Mouse (Mus musculus) urinary bladder, postnatal 10 days (tissue): ENCODE measurements around the gene Sla2.
"Not testable (repeated sequence)": the region's sequence is repeated elsewhere in the genome, so short reads cannot be mapped to it uniquely, and the experiment has no call there.

ENCODE experiments used
- DNase-seq: peaks from one replicate; pipeline ENCODE4 v3.0.0; 2022; ENCODE audit warnings: low spot score

Sla2 gene

DNA sequence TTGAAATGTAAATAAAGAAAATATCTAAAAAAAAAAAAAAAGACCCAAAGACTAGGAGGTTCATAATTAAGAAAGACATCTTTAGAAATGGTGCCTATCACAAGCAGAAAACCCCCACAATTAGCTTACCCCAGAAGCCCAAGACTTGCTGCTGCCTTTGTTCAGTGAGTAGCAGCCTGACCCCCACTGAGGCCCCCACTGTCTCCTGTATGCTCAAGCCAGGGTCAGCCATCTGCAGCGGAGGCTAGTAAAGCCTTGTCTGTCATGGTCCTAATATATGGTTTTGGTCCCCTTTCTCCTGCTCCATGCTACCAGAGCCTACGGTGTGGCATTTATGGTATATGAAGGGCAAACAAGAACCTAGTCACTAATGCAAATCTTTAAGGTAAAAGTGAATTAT is 14.4 kb upstream of the Sla2 start:
- DNase-seq, result no peak

DNA sequence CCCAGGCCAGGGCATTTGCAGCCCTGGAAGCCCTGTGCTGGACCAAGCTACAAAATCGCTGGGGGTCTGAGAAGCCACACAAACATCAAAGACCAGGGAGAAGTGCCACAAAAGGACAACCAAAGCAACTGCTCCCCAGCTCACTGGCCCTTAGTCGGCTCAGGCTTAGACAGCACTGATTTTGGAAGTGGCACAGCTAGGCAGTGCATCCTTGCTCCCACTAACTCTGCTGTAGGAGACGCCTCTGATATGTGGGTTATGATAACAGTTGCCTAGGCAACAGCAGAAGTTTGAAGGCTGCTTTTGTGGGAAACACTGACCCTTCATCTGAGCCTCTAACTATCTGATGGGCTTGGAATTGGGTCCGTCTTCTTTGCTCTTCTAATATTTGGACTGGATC is 12.2 kb upstream of the Sla2 start:
- DNase-seq, result no peak

DNA sequence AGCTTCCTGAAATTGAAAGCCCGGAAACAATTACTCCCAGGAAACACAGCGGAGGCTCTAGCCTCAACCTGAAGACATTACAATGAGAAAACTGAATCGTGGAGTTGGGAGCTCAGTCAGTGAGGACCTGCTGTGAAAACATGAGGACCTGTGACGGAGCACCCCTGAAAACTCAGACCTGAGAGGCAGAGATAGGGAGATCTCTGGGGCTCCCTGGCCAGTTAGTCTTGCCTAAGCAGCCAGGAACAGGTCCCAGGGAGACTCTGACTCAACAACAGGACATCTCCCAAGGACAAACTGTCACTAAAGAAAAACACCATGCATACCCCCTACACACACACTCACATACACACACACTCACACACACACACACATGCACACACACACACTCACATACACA is 11.4 kb upstream of the Sla2 start:
- no peak for DNase-seq

DNA sequence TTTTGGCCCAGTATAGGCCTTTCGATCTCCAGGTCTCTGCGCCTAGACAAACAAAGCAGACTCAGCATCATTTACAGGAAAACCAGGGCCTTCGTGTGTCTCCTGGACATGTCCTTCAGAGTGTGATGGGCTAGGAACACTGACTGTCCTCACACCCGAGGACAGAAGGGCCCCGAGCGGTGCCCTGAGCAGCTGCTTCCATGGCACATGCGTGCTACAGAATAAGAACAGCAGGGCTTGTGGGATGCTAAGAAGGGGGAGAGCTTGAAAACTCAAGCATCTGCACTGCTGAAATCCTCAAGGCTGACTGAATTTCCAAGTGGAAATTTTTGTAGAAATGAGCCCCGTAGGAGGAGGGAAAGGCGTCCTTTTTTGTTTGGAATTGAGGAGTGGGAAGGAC is 10.0 kb upstream of the Sla2 start:
- no peak for DNase-seq

DNA sequence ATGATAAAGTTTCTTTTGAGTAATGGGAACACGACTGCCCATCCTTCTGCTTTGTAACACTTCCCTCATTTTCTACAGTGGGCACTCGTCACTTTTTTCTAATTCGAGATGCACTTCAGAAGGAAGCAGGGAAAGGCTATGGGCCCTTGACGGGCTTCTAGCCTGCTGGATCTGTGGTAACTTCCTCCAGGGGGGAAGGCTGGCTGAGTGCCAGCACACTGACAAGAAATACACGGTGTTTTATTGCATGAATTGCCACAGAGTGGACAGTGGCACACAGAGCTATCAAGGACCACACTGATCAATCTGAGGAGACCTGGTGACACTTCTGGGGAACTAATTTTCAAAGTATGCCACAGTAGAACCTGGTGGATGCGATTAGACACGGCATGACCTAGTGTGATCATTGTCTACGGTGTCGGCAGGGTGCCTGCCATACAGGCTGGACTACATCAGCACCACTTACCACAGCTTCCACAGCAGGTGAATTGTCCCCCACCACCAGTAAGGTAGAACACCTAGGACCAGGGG is 9.5 kb upstream of the Sla2 start:
- DNase-seq, result no peak

DNA sequence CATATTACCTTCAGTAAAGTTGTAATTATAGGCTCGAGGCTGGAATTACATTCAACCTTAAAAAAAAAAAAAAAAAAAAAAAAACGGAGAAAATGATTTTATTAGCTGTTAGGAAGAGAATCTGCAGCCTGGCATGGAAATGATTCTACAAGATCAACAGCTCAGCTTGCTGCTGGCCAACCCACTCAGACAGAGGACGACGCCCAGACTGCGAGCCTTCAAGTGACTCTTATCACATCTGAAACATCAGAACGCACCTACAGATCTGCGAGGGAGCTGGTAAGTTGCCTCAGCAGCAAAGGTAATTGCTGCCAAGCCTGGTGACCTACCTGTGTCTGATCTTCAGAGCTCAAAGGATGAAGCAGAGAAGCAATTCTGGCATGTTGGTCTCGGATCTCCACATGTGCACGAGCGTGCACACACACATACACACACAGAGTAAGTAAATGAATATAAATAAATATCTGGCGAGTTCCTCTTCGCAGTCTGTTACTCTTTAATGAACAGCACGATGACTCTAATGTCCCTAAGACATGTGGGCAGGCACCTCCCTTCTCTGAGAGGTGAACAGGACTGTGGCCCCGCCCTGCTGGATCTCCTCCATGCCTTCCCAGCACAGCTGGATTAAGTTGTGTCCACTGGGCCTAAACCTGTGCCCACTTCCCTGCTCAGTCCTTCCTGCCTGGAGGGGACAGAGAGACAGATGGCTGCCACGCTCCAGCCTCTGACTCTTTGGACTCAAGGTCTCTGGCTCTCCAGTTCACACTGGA is 7.7 kb upstream of the Sla2 start:
- DNase-seq, result no peak

DNA sequence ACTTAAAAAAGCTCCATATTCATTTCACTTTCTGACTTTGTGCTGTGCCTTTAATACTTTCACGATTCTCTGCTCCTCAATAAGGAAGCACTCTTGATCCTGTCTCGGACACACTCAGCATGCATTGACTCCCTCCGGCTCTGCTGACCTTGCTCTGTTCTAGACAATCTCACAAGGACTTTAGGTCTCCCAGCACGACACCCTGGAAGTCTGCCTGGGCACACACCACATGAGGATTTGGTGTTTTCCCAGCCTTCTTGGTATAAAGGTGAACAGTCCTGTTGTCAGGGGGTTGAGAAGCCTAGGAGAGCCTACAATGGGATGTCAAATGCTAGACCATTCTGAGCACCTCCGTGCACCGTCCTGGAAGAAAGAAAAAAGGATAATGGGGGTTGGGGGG is 5.8 kb upstream of the Sla2 start:
- no peak for DNase-seq

DNA sequence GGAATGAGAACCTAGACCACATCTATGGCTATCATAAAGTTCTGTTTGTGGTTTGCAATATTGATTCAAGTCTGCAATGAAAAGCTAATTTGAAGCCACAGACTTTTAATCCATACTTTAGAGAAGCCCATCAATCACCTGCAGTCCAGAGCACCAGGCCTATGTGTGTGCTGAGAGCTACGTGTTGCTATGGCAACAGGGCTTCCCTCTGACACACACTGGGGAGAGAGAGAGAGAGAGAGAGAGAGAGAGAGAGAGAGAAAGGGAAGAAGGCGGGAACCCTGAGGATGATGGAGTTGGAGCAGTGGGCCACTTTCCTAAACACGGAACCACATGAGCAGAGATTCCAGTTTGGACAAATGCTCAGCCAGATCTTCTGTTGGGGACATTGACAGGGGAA is 5.2 kb upstream of the Sla2 start:
- DNase-seq, result no peak

DNA sequence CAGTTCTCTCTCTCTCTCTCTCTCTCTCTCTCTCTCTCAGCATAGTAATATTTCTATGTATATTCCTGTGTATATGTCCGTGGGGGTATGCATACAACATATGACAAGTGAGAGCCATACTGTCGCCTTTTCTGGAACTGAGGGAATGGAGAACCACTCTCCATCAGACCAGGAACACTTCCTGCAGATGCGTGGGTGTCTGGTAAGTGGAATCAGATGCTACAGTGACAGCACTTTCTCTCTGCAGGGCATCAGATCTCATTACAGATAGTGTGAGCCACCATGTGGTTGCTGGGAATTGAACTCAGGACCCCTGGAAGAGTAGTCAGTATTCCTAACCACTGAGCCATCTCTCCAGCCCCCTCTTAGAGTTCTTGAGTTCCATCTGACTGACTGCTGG is 1.5 kb upstream of the Sla2 start:
- no peak for DNase-seq

DNA sequence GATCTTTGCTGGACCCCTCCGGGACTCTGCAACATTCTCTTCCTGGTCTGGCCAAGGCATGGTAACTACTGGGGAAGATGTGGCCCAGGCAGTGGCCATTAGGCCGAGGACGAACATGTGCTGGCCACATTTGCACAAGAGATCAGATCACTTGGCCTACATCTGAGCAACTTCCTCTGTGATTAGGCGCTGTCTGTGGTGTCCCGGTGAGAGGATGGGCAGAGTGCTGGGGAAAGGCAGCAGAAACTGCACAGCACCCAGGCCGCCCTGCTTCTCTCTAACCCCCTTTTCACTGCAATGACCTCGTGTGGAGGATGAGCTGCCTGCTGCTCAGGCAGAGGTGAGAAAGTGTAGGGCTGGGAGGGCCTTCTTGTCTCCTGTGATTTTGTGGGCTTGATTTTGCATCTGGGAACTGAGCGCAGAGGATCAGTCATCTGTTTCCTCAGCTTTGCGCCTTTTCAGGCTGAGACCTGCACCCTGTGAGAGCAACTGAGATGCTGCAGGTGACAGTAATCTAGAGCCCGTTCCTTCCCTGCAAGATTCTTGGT is 834 bp downstream of the Sla2 start:
- DNase-seq, result no peak

DNA sequence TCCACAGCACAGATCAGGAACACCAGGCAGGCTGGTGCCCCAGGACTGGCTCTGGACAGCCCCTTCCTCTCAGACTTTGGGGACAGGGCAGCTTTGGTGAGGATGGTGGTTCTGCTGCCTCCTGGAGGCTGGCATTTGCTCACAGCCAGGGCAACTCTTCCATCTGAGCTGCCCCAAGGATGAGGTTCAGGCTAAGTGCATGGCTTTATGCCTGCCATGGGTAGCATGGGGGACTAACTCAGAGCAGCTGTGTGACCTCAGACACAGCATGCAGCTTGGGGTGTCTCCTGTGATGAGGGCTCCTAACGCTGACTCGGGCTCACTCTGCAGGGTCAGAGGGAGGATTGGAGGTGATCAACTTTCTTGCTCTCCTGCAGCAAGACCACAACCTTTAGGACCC is 1.3 kb downstream of the Sla2 start:
- not testable (repeated sequence) for DNase-seq

DNA sequence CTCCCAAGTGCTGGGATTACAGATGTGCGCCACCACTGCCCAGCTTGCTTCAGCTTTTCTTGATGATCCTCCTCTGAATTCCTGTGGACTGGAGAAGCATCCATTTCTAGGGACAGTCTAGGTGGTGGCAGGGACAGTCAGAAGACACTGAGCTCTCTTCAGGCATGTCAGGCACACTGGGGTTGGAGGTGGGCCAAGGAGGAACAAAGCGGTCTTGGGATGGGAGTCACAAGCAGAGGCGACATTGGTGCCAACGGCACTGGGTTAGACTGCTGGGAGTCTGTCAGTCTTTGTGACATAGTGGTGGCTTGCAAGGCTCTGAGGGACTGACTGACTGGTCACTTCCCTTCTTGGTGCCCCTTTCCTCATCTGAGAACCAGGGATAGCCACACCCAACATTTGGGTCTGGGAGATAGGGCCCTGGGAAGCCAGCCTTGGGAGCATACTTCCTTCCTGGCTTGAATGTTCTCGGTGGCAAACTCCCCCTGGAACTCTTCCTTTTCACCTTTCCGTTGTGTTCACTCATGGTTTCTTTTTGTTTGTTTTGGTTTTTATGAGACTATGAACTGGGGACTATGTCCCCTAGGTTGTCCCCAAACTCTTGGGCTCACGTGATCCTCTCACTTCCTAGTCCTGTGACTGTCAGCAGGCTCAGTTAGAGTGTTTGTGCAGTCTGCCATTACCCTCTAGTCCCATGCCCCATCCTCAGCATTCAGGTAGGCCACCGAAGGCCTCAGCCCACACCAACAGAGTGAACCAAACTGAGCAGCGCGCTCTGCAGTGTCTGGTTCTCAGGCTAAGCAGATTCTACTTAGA is 2.4 kb downstream of the Sla2 start:
- DNase-seq, result no peak

DNA sequence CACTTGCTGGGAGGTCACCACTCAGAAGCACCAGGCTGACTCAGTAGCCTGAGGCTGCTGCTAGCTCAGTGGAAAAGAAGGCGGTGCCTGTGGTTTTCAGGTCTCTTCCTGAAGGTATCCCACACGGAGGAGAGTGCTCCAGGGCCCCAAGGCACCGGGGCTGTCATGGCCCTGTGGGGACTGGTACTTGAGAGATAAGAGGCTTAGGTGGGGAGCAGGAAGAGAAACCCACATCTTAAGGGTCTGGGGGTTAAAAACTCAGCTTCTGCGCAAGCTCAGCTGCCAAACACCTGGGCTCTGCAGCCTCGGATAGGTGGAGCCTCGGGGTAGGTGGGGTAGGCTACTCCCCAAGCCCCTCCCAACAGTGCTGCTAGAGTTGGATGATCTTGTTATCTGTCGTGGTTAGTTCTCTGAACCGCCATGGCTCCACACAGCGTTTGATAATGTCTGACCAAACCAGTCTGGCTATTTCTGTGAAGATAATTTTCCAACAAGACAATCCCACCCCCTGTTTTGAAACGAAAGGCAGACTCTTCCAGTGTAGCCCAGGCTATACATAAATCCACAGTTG is 4.5 kb downstream of the Sla2 start:
- no peak for DNase-seq

DNA sequence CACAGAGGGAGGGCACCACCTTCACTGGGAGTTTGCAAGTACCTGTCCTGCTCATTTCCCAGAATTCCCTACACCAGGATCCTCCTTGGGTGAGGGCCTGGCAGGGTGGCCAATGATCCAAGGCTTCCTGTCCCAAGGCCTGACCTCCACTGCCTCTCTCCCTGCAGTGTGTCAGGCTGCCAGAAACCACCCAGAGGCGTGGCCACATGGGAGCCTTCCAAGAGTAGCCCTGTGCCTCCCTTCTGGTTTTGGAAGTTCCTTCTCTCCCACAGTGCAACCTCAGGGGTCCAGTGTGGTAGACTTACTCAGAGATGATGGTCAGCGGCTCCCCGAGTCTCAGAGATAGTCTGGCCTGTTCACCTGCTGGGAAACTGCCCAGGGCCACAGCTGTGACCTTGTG is 7.5 kb downstream of the Sla2 start:
- no peak for DNase-seq

DNA sequence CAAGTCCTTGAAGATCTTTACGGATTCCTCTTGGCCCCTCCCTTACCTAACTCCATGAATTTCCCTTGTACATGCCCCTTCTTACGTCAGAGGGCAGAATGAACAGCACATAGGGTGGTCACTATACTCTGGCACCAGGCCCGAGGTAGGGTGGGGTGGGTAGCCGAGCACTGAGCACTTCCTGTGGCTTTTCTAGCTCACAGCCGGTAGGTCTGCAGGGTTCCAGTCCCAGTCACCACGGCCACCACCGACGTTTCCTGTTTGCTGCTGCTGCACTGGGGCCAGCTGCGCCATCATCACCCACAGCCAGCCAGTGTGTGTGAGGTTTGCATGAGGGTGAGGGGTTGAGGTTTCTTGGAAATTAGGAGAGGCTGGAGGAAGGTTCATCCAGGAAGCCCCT is 9.3 kb downstream of the Sla2 start:
- DNase-seq, result no peak

DNA sequence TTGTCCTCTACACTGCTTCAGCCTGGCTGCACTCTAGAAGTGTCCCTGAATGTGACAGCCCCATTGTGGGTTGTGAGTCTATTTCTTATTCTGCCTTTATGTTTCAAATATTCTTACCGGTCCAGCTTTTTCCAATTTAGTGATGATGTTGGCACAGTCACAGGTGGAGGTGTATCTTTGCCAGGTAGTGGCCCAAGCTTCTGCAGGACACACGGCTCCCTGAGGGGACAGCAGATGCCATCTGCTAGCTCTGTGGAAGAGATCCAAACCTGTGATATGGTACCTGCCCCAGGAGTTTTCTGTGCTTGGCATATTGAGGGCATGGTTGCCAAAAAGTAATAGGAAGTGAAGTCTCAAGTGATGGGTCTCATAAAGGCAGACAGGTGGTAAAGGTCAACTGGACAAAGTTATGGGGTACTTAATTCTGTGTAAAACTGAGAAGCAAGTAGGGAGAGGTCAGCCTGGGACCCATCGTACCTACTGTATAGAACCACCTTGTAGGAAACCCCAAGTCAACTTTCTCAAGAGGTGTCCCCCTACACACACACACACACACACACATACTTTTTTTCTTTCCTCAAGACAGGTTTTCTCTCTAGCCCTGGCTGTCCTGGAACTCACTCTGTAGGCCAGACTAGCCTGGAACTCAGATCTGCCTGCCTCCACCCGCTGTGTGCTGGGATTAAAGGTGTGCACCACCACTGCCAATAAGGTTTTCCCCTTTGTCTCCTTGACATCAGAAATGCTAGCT is 12.1 kb downstream of the Sla2 start:
- no peak for DNase-seq

DNA sequence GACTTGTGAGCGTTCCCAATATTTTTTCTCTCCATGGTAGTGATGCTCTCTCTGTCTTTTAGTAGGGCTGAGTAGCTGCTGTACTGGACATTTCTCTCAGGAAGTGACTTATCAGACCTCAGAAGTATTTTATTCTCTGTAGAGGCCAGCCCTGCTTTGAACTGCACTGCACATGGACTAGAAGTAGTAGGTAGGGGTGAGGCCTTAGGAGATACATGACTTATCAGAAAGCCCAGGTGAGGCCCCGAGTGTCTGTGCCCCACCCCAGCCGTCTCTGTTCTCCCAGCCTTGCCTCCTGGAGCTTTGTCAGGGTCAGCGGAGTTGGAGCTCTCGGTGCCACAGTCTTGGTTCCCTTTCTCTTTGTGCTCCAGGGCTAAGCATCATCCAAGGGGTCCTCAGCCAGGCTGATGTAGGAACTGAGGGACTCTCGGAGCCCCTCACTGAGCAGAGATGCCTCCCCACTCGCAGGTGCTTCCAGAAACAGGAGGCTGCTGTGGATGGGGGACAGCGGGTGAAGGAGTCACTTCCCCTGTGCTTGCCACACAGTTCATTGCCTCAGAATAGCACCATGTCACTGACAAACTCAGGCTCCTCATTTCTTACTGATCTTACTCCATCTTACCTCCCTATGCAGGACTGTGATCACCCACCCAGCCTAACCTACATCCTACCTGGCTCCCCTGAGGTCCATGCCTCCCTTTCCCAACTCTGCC is 12.8 kb downstream of the Sla2 start:
- DNase-seq, result no peak

DNA sequence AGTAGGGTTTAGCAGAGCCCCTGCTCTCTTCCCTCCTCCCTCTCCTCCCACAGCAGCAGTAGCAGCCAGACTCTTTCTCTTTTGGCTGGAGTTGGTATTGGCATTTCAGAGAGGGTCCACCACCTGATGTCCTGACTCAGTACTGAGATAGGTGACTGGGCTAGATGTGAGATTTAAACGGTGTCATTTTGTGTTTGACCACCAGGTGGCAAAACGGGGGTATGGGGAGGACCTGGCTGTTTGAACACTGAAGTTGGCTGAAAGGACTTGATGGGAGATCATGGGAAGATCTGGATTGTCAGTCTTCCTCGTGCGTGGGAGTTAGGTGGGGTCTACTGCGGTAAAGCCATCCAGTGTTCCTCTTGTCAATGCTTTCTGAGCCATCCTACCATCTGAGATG is 13.4 kb downstream of the Sla2 start:
- no peak for DNase-seq

DNA sequence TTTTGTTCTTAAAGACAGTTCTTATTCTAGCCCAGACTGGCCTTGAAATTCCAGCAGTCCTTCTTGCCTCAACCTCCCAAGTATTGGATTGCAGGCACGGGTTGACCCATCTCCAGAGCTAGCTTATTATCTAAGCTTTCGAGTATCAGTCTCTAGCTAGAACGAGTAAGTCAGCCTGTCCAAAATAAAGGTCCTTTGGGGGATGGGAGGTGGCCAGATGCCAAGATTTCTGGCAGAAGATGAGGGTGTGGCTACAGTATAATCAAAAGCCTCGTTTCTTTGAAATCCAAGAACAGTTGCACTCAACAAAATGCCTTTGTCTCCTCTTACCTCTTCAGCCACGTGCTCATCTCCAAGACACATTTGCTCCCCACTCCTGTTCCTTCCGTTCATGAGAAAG is 16.5 kb downstream of the Sla2 start:
- DNase-seq, result no peak

DNA sequence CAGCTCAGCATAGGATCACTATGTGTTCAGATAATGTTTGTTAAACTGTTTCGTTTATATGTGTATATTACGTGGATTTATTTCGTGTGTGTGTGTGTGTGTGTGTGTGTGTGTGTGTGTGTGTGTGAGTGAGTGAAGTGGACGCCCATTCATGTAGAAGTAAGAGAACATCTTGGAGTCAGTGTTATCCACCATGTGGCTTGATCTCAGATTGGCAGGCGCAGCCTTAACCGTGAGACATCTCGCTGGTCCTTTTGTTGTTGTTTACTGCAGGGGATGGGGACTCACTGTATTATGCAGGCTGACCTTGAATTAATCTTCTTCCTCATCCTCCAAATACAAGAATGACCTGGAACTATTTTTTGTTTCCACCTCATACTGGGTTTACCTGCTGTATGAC is 17.4 kb downstream of the Sla2 start:
- no peak for DNase-seq

DNA sequence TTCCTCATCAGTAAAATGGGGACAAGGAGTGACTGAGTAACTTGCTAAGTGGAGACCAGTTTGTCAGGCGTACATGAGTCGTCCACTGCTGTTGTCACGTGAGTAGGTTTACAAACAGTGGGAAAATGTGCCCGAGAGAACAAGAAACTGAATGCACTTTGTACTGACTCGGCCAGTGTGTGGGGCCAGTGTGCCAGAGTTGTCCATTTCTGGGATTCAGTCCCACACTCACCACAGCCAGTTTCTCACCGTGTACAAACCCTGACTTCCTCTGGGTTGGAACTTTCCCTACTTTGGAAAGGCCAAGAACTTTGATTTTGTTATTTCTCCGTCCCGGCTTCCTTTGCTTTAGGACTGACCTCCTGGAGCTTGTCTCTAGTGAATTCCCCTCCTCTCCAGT is 18.0 kb downstream of the Sla2 start:
- DNase-seq, result no peak
